Mouse (Mus musculus): ENCODE data around the gene Prm2. TPM values are rescaled to one million over a fixed set of nuclear protein-coding genes. Genes with fewer than 3 reads are reported as not detected.

Prm2 gene
- polyA plus RNA-seq, 1 experiment, result not detected

- no peak overlapping the region for H3K27ac ChIP-seq (ENCODE audit: control insufficient read depth, insufficient read depth, low read depth, low read length, poor library complexity)
- 77% methylated on average over 7 of the region's 7 CpGs for WGBS
- TF ChIP-seq CTCF (IDR thresholded peaks at IDR 0.05; ENCODE audit: control insufficient read depth, insufficient read depth, low read length), result no peak
- no peak for TF ChIP-seq POLR2A (IDR thresholded peaks at IDR 0.05; ENCODE audit: borderline replicate concordance, control insufficient read depth, low read depth, low read length)
- H3K4me1 ChIP-seq (ENCODE audit: control insufficient read depth, insufficient read depth, low read length), result no peaks in the 10 kb centered on the region
- H3K4me3 ChIP-seq (replicated peaks; ENCODE audit: control insufficient read depth, low read depth, low read length), result no peak overlapping the region
Observed at GRCm38 (mm10) chr16:10749226-10749625, 46.7 kb downstream of the Prm2 start.

Other genes with a start within 250 kb of the Prm2 start
- 2.8 and 4.8 TPM in 2 replicates for gene Socs1, start 10.6 kb downstream of the Prm2 start, polyA plus RNA-seq (2011; ENCODE audit: insufficient read depth, insufficient read length, low replicate concordance, missing spikeins)
- gene Tnp2, start 7.5 kb downstream of the Prm2 start, polyA plus RNA-seq (2011; ENCODE audit: insufficient read depth, insufficient read length, low replicate concordance, missing spikeins), result not detected in 2 replicates
- not detected in 2 replicates for gene Prm3, start 5.2 kb downstream of the Prm2 start, polyA plus RNA-seq (2011; ENCODE audit: insufficient read depth, insufficient read length, low replicate concordance, missing spikeins)
- 4.6 TPM in 1 of 2 replicates, not detected in the other for gene Prm1, start 9.7 kb upstream of the Prm2 start, polyA plus RNA-seq (2011; ENCODE audit: insufficient read depth, insufficient read length, low replicate concordance, missing spikeins)
- not detected in 2 replicates for gene Gm11172, start 16.8 kb upstream of the Prm2 start, polyA plus RNA-seq (2011; ENCODE audit: insufficient read depth, insufficient read length, low replicate concordance, missing spikeins)
- gene Rmi2, start 38.9 kb upstream of the Prm2 start, polyA plus RNA-seq (2011; ENCODE audit: insufficient read depth, insufficient read length, low replicate concordance, missing spikeins), result 3.8 and 4.8 TPM in 2 replicates